Mouse (Mus musculus) forebrain, embryonic 11.5 days (tissue): ENCODE results near the gene Nwd2. TPM values are rescaled to one million over a fixed set of nuclear protein-coding genes. Genes with fewer than 3 reads are reported as not detected.
A peak's percentile ranks its signal among the peaks of the same experiment; 100 is the strongest.

Experiments used
- ATAC-seq: fragments of 200-750 bp; cut with Nextera tagmentation; replicated peaks from 2 replicates; pipeline ENCODE4 v1.8.0; 2017; ENCODE audit warnings: moderate TSS enrichment; ENCODE audit not compliant: low FRiP score
- DNase-seq: peaks from one replicate; pipeline ENCODE4 v3.0.0-alpha.2; 2017; ENCODE audit warnings: low spot score
- H3K27ac ChIP-seq: fragments of 300-500 bp; sonication (generic); 2 replicates; pipeline ENCODE4 v1.5.1; 2014; ENCODE audit warnings: low read depth, low read length
- H3K27me3 ChIP-seq: fragments of 300-500 bp; sonication (generic); 2 replicates; pipeline ENCODE4 v1.6.1; 2014; ENCODE audit warnings: mild to moderate bottlenecking, low read length, mixed read lengths; ENCODE audit not compliant: control insufficient read depth, insufficient read depth
- H3K36me3 ChIP-seq: fragments of 300-500 bp; sonication (generic); 2 replicates; pipeline ENCODE4 v1.6.1; 2014; ENCODE audit warnings: mild to moderate bottlenecking, low read length, moderate library complexity, mixed read lengths; ENCODE audit not compliant: control insufficient read depth, insufficient read depth
- H3K4me1 ChIP-seq: fragments of 300-500 bp; sonication (generic); replicated peaks from 2 replicates; pipeline ENCODE4 v1.6.1; 2014; ENCODE audit warnings: low read length, mixed read lengths; ENCODE audit not compliant: control insufficient read depth, insufficient read depth
- H3K4me2 ChIP-seq: fragments of 300-500 bp; sonication (generic); 2 replicates; pipeline ENCODE4 v1.6.1; 2014; ENCODE audit warnings: low read depth, mild to moderate bottlenecking, low read length, moderate library complexity, mixed read lengths; ENCODE audit not compliant: severe bottlenecking
- H3K4me3 ChIP-seq: fragments of 300-500 bp; sonication (generic); 2 replicates; pipeline ENCODE4 v1.5.1; 2014; ENCODE audit warnings: low read depth, low read length
- H3K9ac ChIP-seq: fragments of 300-500 bp; sonication (generic); 2 replicates; pipeline ENCODE4 v1.6.1; 2014; ENCODE audit warnings: low read length
- H3K9me3 ChIP-seq: fragments of 300-500 bp; sonication (generic); 2 replicates; pipeline ENCODE4 v1.6.1; 2016; ENCODE audit warnings: low read length, mixed read lengths; ENCODE audit not compliant: control insufficient read depth
- WGBS: fragments of 180-500 bp; shearing (Covaris S2); extraction: QIAGEN DNeasy Blood & Tissue Kit; methylation state at CpG from one replicate; pipeline ENCODE4 v1.1.7; 2014; 5-methylcytosine and 5-hydroxymethylcytosine counted together
- polyA plus RNA-seq: library from polyadenylated mRNA; unstranded; fragments of >200 nt; fragmentation: Nextera tagmentation; extraction: Ambion mirVana; gene quantifications from 2 replicates; pipeline ENCODE4 v1.2.1, GENCODE M21; 2014

The Nwd2 gene
- polyA plus RNA-seq, 1 experiment from 2014 or later = 0.21 TPM

GRCm38 (mm10) chr5:63649533-63650464 is 897 bp downstream of the Nwd2 start:
- Histone ChIP-seq H3K4me1 (peaks cover 3% of the 10 kb centered on the region; the same call in 1 of the 2 replicates), H3K36me3 (no peaks in the 10 kb centered on the region), H3K4me2 (peak overlapping the region; percentile 96), H3K9me3 (no peaks in the 10 kb centered on the region), H3K9ac (peak overlapping the region; percentile 46), H3K27me3 (peaks cover 17% of the 10 kb centered on the region), H3K4me3 (peak overlapping the region; percentile 53), H3K27ac (no peak overlapping the region)
- ATAC-seq (peak; percentile 66), DNase-seq (peak; percentile 67)
- WGBS = under 1% methylated on average over 83 of the region's 83 CpGs

GRCm38 (mm10) chr5:63651813-63652212 is 2.9 kb downstream of the Nwd2 start:
- Histone ChIP-seq H3K9me3 (no peaks in the 10 kb centered on the region), H3K4me3 (no peak overlapping the region), H3K27ac (no peak overlapping the region), H3K4me2 (no peak overlapping the region), H3K4me1 (peaks cover 3% of the 10 kb centered on the region; the same call in 1 of the 2 replicates), H3K9ac (no peak overlapping the region), H3K36me3 (no peaks in the 10 kb centered on the region), H3K27me3 (peaks cover 17% of the 10 kb centered on the region)
- ATAC-seq = no peak
- DNase-seq = no peak

GRCm38 (mm10) chr5:63652705-63653104 is 3.8 kb downstream of the Nwd2 start:
- DNase-seq (no peak), ATAC-seq (no peak)
- Histone ChIP-seq H3K4me1 (peaks cover 3% of the 10 kb centered on the region; the same call in 1 of the 2 replicates), H3K4me3 (no peak overlapping the region), H3K36me3 (no peaks in the 10 kb centered on the region), H3K9me3 (no peaks in the 10 kb centered on the region), H3K27ac (no peak overlapping the region), H3K9ac (no peak overlapping the region), H3K27me3 (peaks cover 17% of the 10 kb centered on the region), H3K4me2 (no peak overlapping the region)
- WGBS = 87% methylated on average over 2 of the region's 2 CpGs

GRCm38 (mm10) chr5:63666884-63667283 is 18.0 kb downstream of the Nwd2 start:
- 90% methylated on average over 5 of the region's 5 CpGs for WGBS
- no peak for DNase-seq
- no peak for ATAC-seq

GRCm38 (mm10) chr5:63675934-63676333 is 27.0 kb downstream of the Nwd2 start:
- Histone ChIP-seq H3K4me3 (no peak overlapping the region), H3K9me3 (no peaks in the 10 kb centered on the region), H3K27me3 (no peaks in the 10 kb centered on the region), H3K36me3 (no peaks in the 10 kb centered on the region), H3K27ac (no peak overlapping the region), H3K4me1 (no peaks in the 10 kb centered on the region), H3K9ac (no peak overlapping the region), H3K4me2 (no peak overlapping the region)
- ATAC-seq (no peak), DNase-seq (no peak)
- WGBS = 92% methylated on average over 2 of the region's 2 CpGs

More at GRCm38 (mm10) chr5:63666884-63667283, 18.0 kb downstream of the Nwd2 start:
- H3K4me2 ChIP-seq = no peak overlapping the region
- no peaks in the 10 kb centered on the region for H3K27me3 ChIP-seq
- no peak overlapping the region for H3K27ac ChIP-seq
- H3K9me3 ChIP-seq = no peaks in the 10 kb centered on the region
- H3K4me1 ChIP-seq = no peaks in the 10 kb centered on the region
- no peaks in the 10 kb centered on the region for H3K36me3 ChIP-seq
- no peak overlapping the region for H3K4me3 ChIP-seq
- no peak overlapping the region for H3K9ac ChIP-seq

GRCm38 (mm10) chr5:63689084-63689483 is 40.2 kb downstream of the Nwd2 start:
- no peak for DNase-seq
- 85% methylated on average over 1 of the region's 1 CpGs for WGBS
- Histone ChIP-seq H3K9me3 (no peaks in the 10 kb centered on the region), H3K27me3 (no peaks in the 10 kb centered on the region), H3K4me3 (no peak overlapping the region), H3K9ac (no peak overlapping the region), H3K4me1 (no peaks in the 10 kb centered on the region), H3K27ac (no peak overlapping the region), H3K36me3 (no peaks in the 10 kb centered on the region), H3K4me2 (no peak overlapping the region)
- ATAC-seq = no peak

- H3K27ac ChIP-seq = no peak overlapping the region
- no peaks in the 10 kb centered on the region for H3K27me3 ChIP-seq
- WGBS = 90% methylated on average over 2 of the region's 2 CpGs
- DNase-seq (no peak), ATAC-seq (no peak)
- no peak overlapping the region for H3K4me2 ChIP-seq
- H3K9me3 ChIP-seq = no peaks in the 10 kb centered on the region
- H3K4me1 ChIP-seq = no peaks in the 10 kb centered on the region
- H3K9ac ChIP-seq = no peak overlapping the region
- no peak overlapping the region for H3K4me3 ChIP-seq
- H3K36me3 ChIP-seq = no peaks in the 10 kb centered on the region
These were observed 47.9 kb downstream of the Nwd2 start for GRCm38 (mm10) chr5:63696784-63697183.

GRCm38 (mm10) chr5:63697196-63697595 is 48.3 kb downstream of the Nwd2 start:
- H3K4me2 ChIP-seq = no peak overlapping the region
- no peaks in the 10 kb centered on the region for H3K36me3 ChIP-seq
- H3K9ac ChIP-seq = no peak overlapping the region
- DNase-seq (no peak), ATAC-seq (no peak; the same call in 1 of the 2 replicates)
- WGBS = 76% methylated on average over 5 of the region's 5 CpGs
- H3K4me3 ChIP-seq = no peak overlapping the region
- H3K4me1 ChIP-seq = no peaks in the 10 kb centered on the region
- no peak overlapping the region for H3K27ac ChIP-seq
- no peaks in the 10 kb centered on the region for H3K27me3 ChIP-seq
- no peaks in the 10 kb centered on the region for H3K9me3 ChIP-seq

GRCm38 (mm10) chr5:63728955-63729354 is 80.1 kb downstream of the Nwd2 start:
- no peak overlapping the region for H3K4me2 ChIP-seq
- no peak overlapping the region for H3K4me3 ChIP-seq
- no peaks in the 10 kb centered on the region for H3K4me1 ChIP-seq
- H3K27me3 ChIP-seq = no peaks in the 10 kb centered on the region
- DNase-seq (no peak), ATAC-seq (no peak)
- no peak overlapping the region for H3K9ac ChIP-seq
- H3K9me3 ChIP-seq = no peaks in the 10 kb centered on the region
- WGBS = 61% methylated on average over 3 of the region's 3 CpGs
- H3K36me3 ChIP-seq = no peaks in the 10 kb centered on the region
- H3K27ac ChIP-seq = no peak overlapping the region
